Mouse (Mus musculus): ENCODE results near the gene Aqp11. TPM values are rescaled to one million over a fixed set of nuclear protein-coding genes. Genes with fewer than 3 reads are reported as not detected.

Gene Aqp11
- polyA plus RNA-seq, 1 experiment, result not detected

GRCm38 (mm10) chr7:97723646-97724538 is 14.2 kb downstream of the Aqp11 start:
- Histone ChIP-seq H3K4me1 (ENCODE audit: control insufficient read depth, insufficient read depth, low read length) (peaks cover 2% of the 10 kb centered on the region), H3K27ac (ENCODE audit: insufficient read depth, low read depth, low read length) (no peak overlapping the region), H3K4me3 (ENCODE audit: insufficient read depth, low read depth, low read length) (no peak overlapping the region)
- TF ChIP-seq CTCF (IDR thresholded peaks at IDR 0.05; ENCODE audit: insufficient read depth, low read depth, low read length) (no peak), POLR2A (IDR thresholded peaks at IDR 0.05; ENCODE audit: insufficient read depth, low read depth, low read length) (no peak)
- 79% methylated on average over 11 of the region's 11 CpGs for WGBS

- H3K27ac ChIP-seq (ENCODE audit: insufficient read depth, low read depth, low read length), result 0 out of 2 replicates have a peak overlapping the region, but pooled peaks have one; percentile 55
- WGBS, result 64% methylated on average over 7 of the region's 7 CpGs
- TF ChIP-seq POLR2A (IDR thresholded peaks at IDR 0.05; ENCODE audit: insufficient read depth, low read depth, low read length) (no peak), CTCF (IDR thresholded peaks at IDR 0.05; ENCODE audit: insufficient read depth, low read depth, low read length) (no peak)
- no peak overlapping the region for H3K4me3 ChIP-seq (ENCODE audit: insufficient read depth, low read depth, low read length)
- peaks cover 2% of the 10 kb centered on the region for H3K4me1 ChIP-seq (ENCODE audit: control insufficient read depth, insufficient read depth, low read length)
Measured at GRCm38 (mm10) chr7:97722278-97722918, 15.7 kb downstream of the Aqp11 start.

DNA sequence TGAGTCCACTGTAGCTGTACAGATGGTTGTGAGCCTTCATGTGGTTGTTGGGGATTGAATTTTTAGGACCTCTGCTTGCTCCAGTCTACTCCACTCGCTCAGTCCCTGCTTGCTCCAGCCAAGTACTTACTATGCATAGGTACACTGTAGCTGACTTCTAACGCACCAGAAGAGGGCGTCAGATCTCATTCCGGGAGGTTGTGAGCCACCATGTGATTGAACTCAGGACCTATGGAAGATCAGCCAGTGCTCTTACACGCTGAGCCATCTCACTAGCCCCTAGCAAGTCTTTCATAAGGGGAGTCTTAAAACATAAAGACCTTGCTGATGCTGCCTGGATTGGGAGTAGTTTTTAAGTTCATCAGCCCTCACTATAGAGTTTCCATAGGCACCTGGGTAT is 18.0 kb downstream of the Aqp11 start:
- H3K4me3 ChIP-seq (ENCODE audit: insufficient read depth, low read depth, low read length), result no peak overlapping the region
- TF ChIP-seq CTCF (IDR thresholded peaks at IDR 0.05; ENCODE audit: insufficient read depth, low read depth, low read length) (no peak), POLR2A (IDR thresholded peaks at IDR 0.05; ENCODE audit: insufficient read depth, low read depth, low read length) (no peak)
- 89% methylated on average over 5 of the region's 5 CpGs for WGBS
- no peak overlapping the region for H3K27ac ChIP-seq (ENCODE audit: insufficient read depth, low read depth, low read length)
- H3K4me1 ChIP-seq (ENCODE audit: control insufficient read depth, insufficient read depth, low read length), result peaks cover 2% of the 10 kb centered on the region

- peaks cover 2% of the 10 kb centered on the region for H3K4me1 ChIP-seq (ENCODE audit: control insufficient read depth, insufficient read depth, low read length)
- 62% methylated on average over 5 of the region's 5 CpGs for WGBS
- no peak for TF ChIP-seq POLR2A (IDR thresholded peaks at IDR 0.05; ENCODE audit: insufficient read depth, low read depth, low read length)
- TF ChIP-seq CTCF (IDR thresholded peaks at IDR 0.05; ENCODE audit: insufficient read depth, low read depth, low read length), result no peak
- H3K27ac ChIP-seq (ENCODE audit: insufficient read depth, low read depth, low read length), result no peak overlapping the region
- H3K4me3 ChIP-seq (ENCODE audit: insufficient read depth, low read depth, low read length), result no peak overlapping the region
Measured at GRCm38 (mm10) chr7:97719078-97719477, 19.0 kb downstream of the Aqp11 start.

DNA sequence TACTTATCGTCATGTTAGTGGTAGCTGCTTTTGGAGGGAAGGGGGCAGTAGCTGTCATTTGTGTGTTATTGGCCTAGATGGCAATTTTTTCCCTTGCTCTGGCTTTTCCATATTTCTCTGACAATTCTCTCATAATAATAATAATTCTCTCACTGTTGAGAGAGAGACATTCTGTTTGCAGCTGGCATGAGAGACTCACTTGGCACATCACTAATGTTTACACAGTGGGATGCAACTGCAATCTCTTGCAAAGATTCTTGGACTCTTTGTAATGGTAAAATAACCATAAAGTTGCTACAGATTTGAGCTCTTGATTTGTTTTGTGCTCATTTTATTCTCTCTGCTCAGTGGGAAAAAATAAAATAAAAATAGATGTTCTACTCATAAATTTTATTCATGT is 20.8 kb downstream of the Aqp11 start:
- Histone ChIP-seq H3K4me1 (ENCODE audit: control insufficient read depth, insufficient read depth, low read length) (peaks cover 2% of the 10 kb centered on the region; the same call in 1 of the 2 replicates), H3K27ac (ENCODE audit: insufficient read depth, low read depth, low read length) (no peak overlapping the region), H3K4me3 (ENCODE audit: insufficient read depth, low read depth, low read length) (no peak overlapping the region)
- TF ChIP-seq CTCF (IDR thresholded peaks at IDR 0.05; ENCODE audit: insufficient read depth, low read depth, low read length) (no peak), POLR2A (IDR thresholded peaks at IDR 0.05; ENCODE audit: insufficient read depth, low read depth, low read length) (no peak)
- 72% methylated on average over 1 of the region's 1 CpGs for WGBS

DNA sequence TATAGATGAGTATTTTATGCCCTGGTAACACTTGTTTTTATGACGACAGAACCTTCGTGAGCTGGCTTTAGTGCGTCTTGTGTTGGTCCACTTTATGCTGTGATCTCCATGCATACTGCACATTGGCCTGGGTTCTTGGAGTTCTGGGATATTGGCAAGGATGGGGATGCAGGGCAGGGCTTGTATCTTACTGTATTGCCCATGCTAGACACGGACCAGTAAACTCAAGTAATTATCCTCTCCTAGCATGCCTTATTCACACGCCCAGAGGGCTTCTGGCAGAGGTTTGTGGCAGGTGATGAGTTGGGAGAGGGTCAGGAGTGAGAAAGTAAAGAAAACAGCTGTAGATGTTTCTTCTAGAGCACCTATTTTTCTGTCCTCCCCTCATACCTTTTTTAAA is 23.4 kb downstream of the Aqp11 start:
- TF ChIP-seq CTCF (IDR thresholded peaks at IDR 0.05; ENCODE audit: insufficient read depth, low read depth, low read length) (no peak), POLR2A (IDR thresholded peaks at IDR 0.05; ENCODE audit: insufficient read depth, low read depth, low read length) (no peak)
- H3K27ac ChIP-seq (ENCODE audit: insufficient read depth, low read depth, low read length), result no peak overlapping the region
- whole genome bisulfite sequencing, result 97% methylated on average over 5 of the region's 5 CpGs
- no peak overlapping the region for H3K4me3 ChIP-seq (ENCODE audit: insufficient read depth, low read depth, low read length)
- no peaks in the 10 kb centered on the region for H3K4me1 ChIP-seq (ENCODE audit: control insufficient read depth, insufficient read depth, low read length)

GRCm38 (mm10) chr7:97709204-97709603 is 28.9 kb downstream of the Aqp11 start:
- Histone ChIP-seq H3K4me3 (ENCODE audit: insufficient read depth, low read depth, low read length) (no peak overlapping the region), H3K4me1 (ENCODE audit: control insufficient read depth, insufficient read depth, low read length) (peaks cover 8% of the 10 kb centered on the region; the same call in 1 of the 2 replicates), H3K27ac (ENCODE audit: insufficient read depth, low read depth, low read length) (no peak overlapping the region)
- WGBS, result 81% methylated on average over 3 of the region's 3 CpGs
- no peak for TF ChIP-seq CTCF (IDR thresholded peaks at IDR 0.05; ENCODE audit: insufficient read depth, low read depth, low read length)
- no peak for TF ChIP-seq POLR2A (IDR thresholded peaks at IDR 0.05; ENCODE audit: insufficient read depth, low read depth, low read length)

- WGBS, result 80% methylated on average over 5 of the region's 5 CpGs
- Histone ChIP-seq H3K27ac (ENCODE audit: insufficient read depth, low read depth, low read length) (no peak overlapping the region), H3K4me1 (ENCODE audit: control insufficient read depth, insufficient read depth, low read length) (peaks cover 8% of the 10 kb centered on the region; the same call in 1 of the 2 replicates), H3K4me3 (ENCODE audit: insufficient read depth, low read depth, low read length) (no peak overlapping the region)
- TF ChIP-seq POLR2A (IDR thresholded peaks at IDR 0.05; ENCODE audit: insufficient read depth, low read depth, low read length) (no peak), CTCF (IDR thresholded peaks at IDR 0.05; ENCODE audit: insufficient read depth, low read depth, low read length) (no peak)
Measured at GRCm38 (mm10) chr7:97707809-97708208, 30.3 kb downstream of the Aqp11 start.

DNA sequence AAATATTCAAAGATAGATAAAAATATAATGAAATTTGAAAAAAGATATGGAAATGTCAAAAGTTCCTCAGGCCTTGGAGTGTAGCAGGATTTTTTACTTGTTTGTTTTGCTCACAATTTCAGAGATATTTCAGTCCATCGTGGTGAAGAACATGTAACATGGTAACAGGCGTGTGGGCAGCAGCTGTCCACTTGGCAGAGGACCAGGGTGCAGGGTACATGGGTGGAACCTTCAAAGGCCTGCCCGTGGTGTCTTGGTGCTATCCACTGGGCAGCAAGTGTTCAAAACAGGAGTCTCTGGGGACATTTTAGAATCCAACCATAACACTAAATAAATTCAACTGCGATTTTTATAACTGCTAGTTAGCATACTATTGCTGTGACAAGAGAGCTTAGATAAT is 31.0 kb downstream of the Aqp11 start:
- no peak overlapping the region for H3K4me3 ChIP-seq (ENCODE audit: insufficient read depth, low read depth, low read length)
- no peak for TF ChIP-seq CTCF (IDR thresholded peaks at IDR 0.05; ENCODE audit: insufficient read depth, low read depth, low read length)
- no peak for TF ChIP-seq POLR2A (IDR thresholded peaks at IDR 0.05; ENCODE audit: insufficient read depth, low read depth, low read length)
- WGBS, result 51% methylated on average over 4 of the region's 4 CpGs
- H3K4me1 ChIP-seq (ENCODE audit: control insufficient read depth, insufficient read depth, low read length), result peaks cover 8% of the 10 kb centered on the region; the same call in 1 of the 2 replicates
- H3K27ac ChIP-seq (ENCODE audit: insufficient read depth, low read depth, low read length), result no peak overlapping the region
